Mouse (Mus musculus): Measurements from ENCODE around the gene Nphp4. TPM values are rescaled to one million over a fixed set of nuclear protein-coding genes. Genes with fewer than 3 reads are reported as not detected.
A peak's percentile ranks its signal among the peaks of the same experiment; 100 is the strongest.

Gene Nphp4
- polyA plus RNA-seq, 1 experiment from 2014 or later = 7.6 TPM

DNA sequence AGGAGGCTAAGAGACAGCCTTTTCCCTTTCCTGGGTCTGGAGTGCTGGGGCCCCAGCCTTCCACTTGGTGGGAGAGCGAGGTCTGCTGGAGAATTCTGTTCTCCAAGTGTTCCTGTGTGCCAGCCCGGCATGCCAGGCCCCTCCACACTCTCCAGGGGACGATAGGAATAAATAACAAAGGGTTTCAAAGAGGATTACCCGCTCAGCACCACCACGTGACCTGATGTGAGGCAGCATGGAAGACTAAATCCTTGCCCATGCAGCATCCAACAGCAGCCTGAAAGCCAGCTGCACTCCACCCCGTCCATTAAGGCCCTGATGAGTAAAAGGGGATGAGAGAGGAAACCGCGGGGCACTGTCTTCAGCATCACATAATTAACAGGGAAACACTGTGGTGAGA lies 11.4 kb upstream of the Nphp4 start:
- DNase-seq (ENCODE audit: low spot score) (peak; percentile 62), ATAC-seq (replicated peaks; ENCODE audit: low FRiP score) (peak; percentile 67)
- Histone ChIP-seq H3K4me2 (ENCODE audit: low read depth, low read length, severe bottlenecking) (no peak overlapping the region), H3K36me3 (ENCODE audit: control insufficient read depth, insufficient read depth, low read length) (no peaks in the 10 kb centered on the region), H3K9me3 (ENCODE audit: control insufficient read depth, low read length) (no peaks in the 10 kb centered on the region), H3K27ac (ENCODE audit: low read depth, low read length) (peak overlapping the region; percentile 7; the same call in 1 of the 2 replicates), H3K4me1 (replicated peaks; ENCODE audit: control insufficient read depth, insufficient read depth, low read length) (peaks cover 2% of the 10 kb centered on the region; the same call in 1 of the 2 replicates), H3K27me3 (ENCODE audit: control insufficient read depth, insufficient read depth, low read length) (no peaks in the 10 kb centered on the region), H3K4me3 (ENCODE audit: low read depth, low read length) (no peak overlapping the region), H3K9ac (ENCODE audit: low read length) (peak overlapping the region; percentile 43; the same call in 1 of the 2 replicates)
- 10% methylated on average over 8 of the region's 8 CpGs for WGBS

DNA sequence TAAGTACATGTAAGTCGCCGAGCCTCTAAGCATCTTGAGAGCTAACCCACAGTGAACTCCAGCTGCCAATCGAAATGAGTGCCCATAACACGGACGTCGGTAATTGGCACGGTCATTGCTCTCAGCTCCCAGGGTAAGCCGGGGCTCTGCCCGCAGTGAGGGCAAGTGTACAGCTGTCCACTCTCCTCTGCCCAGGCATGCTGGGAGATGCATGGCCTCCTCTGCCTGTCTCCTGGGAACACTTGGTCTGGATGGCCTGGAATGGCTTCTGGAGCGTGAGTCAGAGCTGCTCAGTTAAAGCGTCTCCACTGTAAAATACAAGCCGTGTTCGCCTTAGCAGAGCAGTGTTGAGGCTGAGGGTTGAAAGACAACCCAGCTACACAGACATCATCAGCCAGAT lies 9.9 kb upstream of the Nphp4 start:
- Histone ChIP-seq H3K4me1 (replicated peaks; ENCODE audit: control insufficient read depth, insufficient read depth, low read length) (peaks cover 2% of the 10 kb centered on the region; the same call in 1 of the 2 replicates), H3K4me3 (ENCODE audit: low read depth, low read length) (no peak overlapping the region), H3K36me3 (ENCODE audit: control insufficient read depth, insufficient read depth, low read length) (no peaks in the 10 kb centered on the region), H3K27ac (ENCODE audit: low read depth, low read length) (no peak overlapping the region), H3K9me3 (ENCODE audit: control insufficient read depth, low read length) (peaks cover 1% of the 10 kb centered on the region; the same call in 1 of the 2 replicates), H3K4me2 (ENCODE audit: low read depth, low read length, severe bottlenecking) (no peak overlapping the region), H3K27me3 (ENCODE audit: control insufficient read depth, insufficient read depth, low read length) (no peaks in the 10 kb centered on the region), H3K9ac (ENCODE audit: low read length) (no peak overlapping the region)
- WGBS = 90% methylated on average over 13 of the region's 13 CpGs
- ATAC-seq (replicated peaks; ENCODE audit: low FRiP score) (no peak), DNase-seq (ENCODE audit: low spot score) (no peak)

DNA sequence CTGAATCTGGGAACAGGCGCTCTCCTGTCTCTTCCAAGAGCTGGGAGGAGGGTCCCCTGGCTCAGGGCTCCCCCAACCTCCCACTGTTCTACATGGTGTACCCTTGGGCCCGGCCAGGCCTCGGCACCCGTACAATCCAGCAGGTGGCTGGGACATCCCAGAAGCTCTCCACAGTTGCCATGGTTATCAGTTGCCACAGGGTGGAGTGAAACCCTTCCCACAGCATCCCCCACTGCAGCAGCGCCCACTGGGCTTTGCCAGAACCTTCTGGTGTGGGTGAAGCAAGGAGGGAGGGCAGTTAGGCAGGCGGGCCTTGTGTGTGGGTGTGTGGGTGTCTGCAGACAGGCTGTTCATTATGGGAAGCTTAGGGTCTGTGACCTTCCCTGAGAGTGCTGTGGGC lies 8.6 kb upstream of the Nphp4 start:
- H3K4me1 ChIP-seq (replicated peaks; ENCODE audit: control insufficient read depth, insufficient read depth, low read length) = peaks cover 2% of the 10 kb centered on the region; the same call in 1 of the 2 replicates
- ATAC-seq (replicated peaks; ENCODE audit: low FRiP score) = no peak
- H3K4me2 ChIP-seq (ENCODE audit: low read depth, low read length, severe bottlenecking) = no peak overlapping the region
- no peak overlapping the region for H3K4me3 ChIP-seq (ENCODE audit: low read depth, low read length)
- H3K36me3 ChIP-seq (ENCODE audit: control insufficient read depth, insufficient read depth, low read length) = no peaks in the 10 kb centered on the region
- H3K27me3 ChIP-seq (ENCODE audit: control insufficient read depth, insufficient read depth, low read length) = no peaks in the 10 kb centered on the region
- 89% methylated on average over 6 of the region's 6 CpGs for WGBS
- no peak overlapping the region for H3K9ac ChIP-seq (ENCODE audit: low read length)
- H3K27ac ChIP-seq (ENCODE audit: low read depth, low read length) = no peak overlapping the region
- peaks cover 2% of the 10 kb centered on the region; the same call in 1 of the 2 replicates for H3K9me3 ChIP-seq (ENCODE audit: control insufficient read depth, low read length)
- no peak for DNase-seq (ENCODE audit: low spot score)

DNA sequence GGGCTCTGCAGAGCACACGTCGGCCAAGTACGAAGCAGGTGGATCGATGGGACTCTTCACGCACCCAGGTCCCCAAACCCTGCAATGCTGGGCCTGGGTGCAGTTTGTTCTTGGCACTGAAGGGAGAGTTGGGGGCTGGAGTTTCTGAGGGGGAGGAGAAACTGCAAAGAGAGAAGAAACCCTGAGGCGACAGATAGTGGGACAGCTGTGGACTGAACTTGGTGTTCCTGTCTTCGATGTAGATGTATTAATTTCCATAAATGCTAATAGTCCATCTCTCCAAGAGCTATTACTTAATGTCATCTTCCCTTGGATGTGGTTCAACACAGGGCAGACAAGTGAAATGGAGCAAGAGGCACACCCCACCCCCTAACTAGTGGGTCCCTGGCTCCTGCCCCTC lies 565 bp upstream of the Nphp4 start:
- H3K4me3 ChIP-seq (ENCODE audit: low read depth, low read length) = no peak overlapping the region

DNA sequence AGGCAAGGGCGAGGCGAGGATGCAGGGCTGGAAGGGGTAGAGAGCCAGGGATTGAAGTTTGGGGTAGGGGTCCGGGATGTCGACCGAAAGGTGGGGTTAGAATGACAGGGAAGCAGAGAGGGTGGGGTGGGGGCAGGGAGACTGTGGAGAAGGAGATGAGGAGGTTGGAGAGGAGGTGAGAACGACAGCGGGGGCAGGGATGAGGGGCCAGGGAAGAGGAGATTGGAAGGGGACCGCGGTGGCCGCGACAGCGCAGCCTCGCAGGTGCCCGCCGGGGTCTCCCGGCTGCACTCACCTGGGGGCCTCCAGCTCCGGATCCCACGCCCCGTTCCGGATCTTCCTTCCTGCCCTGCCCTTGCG lies 580 bp downstream of the Nphp4 start:
- Histone ChIP-seq H3K4me3 (ENCODE audit: low read depth, low read length) (peak overlapping the region; percentile 74), H3K9ac (ENCODE audit: low read length) (peak overlapping the region; percentile 90), H3K36me3 (ENCODE audit: control insufficient read depth, insufficient read depth, low read length) (no peaks in the 10 kb centered on the region), H3K4me1 (replicated peaks; ENCODE audit: control insufficient read depth, insufficient read depth, low read length) (peaks cover 13% of the 10 kb centered on the region), H3K9me3 (ENCODE audit: control insufficient read depth, low read length) (no peaks in the 10 kb centered on the region; the same call in 1 of the 2 replicates), H3K4me2 (ENCODE audit: low read depth, low read length, severe bottlenecking) (peak overlapping the region; percentile 74), H3K27me3 (ENCODE audit: control insufficient read depth, insufficient read depth, low read length) (peaks cover 8% of the 10 kb centered on the region; the same call in 1 of the 2 replicates), H3K27ac (ENCODE audit: low read depth, low read length) (no peak overlapping the region)
- WGBS = under 1% methylated on average over 21 of the region's 21 CpGs
- DNase-seq (ENCODE audit: low spot score) (no peak), ATAC-seq (replicated peaks; ENCODE audit: low FRiP score) (no peak)

More for the DNA sequence above, 565 bp upstream of the Nphp4 start:
- peaks cover 13% of the 10 kb centered on the region for H3K4me1 ChIP-seq (replicated peaks; ENCODE audit: control insufficient read depth, insufficient read depth, low read length)
- no peaks in the 10 kb centered on the region for H3K36me3 ChIP-seq (ENCODE audit: control insufficient read depth, insufficient read depth, low read length)
- peaks cover 2% of the 10 kb centered on the region; the same call in 1 of the 2 replicates for H3K9me3 ChIP-seq (ENCODE audit: control insufficient read depth, low read length)
- DNase-seq (ENCODE audit: low spot score) (no peak), ATAC-seq (replicated peaks; ENCODE audit: low FRiP score) (no peak)
- no peak overlapping the region; the same call in 1 of the 2 replicates for H3K9ac ChIP-seq (ENCODE audit: low read length)
- 80% methylated on average over 7 of the region's 7 CpGs for WGBS
- H3K27ac ChIP-seq (ENCODE audit: low read depth, low read length) = no peak overlapping the region
- H3K4me2 ChIP-seq (ENCODE audit: low read depth, low read length, severe bottlenecking) = peak overlapping the region; percentile 74; the same call in 1 of the 2 replicates
- peaks cover 8% of the 10 kb centered on the region; the same call in 1 of the 2 replicates for H3K27me3 ChIP-seq (ENCODE audit: control insufficient read depth, insufficient read depth, low read length)

DNA sequence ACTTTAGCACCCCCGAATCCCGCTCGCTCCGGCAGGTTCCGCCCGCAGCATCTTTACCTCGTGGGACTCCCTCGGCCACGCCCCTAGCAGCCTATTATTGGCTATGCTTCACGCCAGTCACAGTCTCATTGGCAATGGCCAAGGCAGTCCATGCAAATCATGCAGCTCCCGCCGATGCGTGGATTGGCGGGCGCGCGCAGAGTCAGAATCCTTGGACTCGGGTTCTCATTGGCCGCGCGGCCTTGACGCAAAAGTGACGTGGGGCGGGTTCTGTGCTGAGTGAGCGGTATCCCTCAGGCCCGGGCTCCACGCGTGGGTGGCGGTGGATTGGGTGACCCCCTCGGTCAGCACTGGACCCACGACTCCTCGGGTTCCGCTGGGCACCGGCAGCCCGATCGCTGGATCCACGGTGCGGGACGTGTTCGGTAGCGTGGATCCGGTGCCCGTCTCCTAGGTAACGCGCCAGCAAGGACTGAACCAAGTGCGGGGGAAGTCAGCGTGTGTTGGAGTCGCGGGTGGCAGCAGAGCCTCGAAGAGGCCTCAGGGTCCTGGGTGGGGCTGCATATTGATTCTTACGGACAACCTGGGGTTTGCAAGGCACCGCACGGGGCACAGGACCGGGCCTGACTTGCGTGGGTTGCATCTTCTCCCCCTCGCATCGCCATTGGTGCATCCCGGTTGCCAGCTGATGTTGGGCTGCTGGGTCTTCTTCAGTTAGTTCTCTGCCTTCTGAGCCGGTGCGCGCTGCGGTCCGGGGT lies 1.1 kb downstream of the Nphp4 start, which contains the start of gene Kcnab2:
Gene Kcnab2, minus strand, starts transcription at position 406 of the 758 bp plus-strand sequence.
- peak; percentile 97 for ATAC-seq (replicated peaks; ENCODE audit: low FRiP score)
- Histone ChIP-seq H3K27me3 (ENCODE audit: control insufficient read depth, insufficient read depth, low read length) (peaks cover 8% of the 10 kb centered on the region; the same call in 1 of the 2 replicates), H3K36me3 (ENCODE audit: control insufficient read depth, insufficient read depth, low read length) (no peaks in the 10 kb centered on the region), H3K4me1 (replicated peaks; ENCODE audit: control insufficient read depth, insufficient read depth, low read length) (peaks cover 13% of the 10 kb centered on the region), H3K4me3 (ENCODE audit: low read depth, low read length) (peak within 1 kb of the TSS; percentile 74), H3K4me2 (ENCODE audit: low read depth, low read length, severe bottlenecking) (peak within 1 kb of the TSS; percentile 81), H3K9ac (ENCODE audit: low read length) (peak within 1 kb of the TSS; percentile 90), H3K9me3 (ENCODE audit: control insufficient read depth, low read length) (no peaks in the 10 kb centered on the region; the same call in 1 of the 2 replicates), H3K27ac (ENCODE audit: low read depth, low read length) (peak within 1 kb of the TSS; percentile 62; the same call in 1 of the 2 replicates)
- DNase-seq (ENCODE audit: low spot score) = peak; percentile 98
- 1% methylated on average over 63 of the region's 63 CpGs for WGBS

DNA sequence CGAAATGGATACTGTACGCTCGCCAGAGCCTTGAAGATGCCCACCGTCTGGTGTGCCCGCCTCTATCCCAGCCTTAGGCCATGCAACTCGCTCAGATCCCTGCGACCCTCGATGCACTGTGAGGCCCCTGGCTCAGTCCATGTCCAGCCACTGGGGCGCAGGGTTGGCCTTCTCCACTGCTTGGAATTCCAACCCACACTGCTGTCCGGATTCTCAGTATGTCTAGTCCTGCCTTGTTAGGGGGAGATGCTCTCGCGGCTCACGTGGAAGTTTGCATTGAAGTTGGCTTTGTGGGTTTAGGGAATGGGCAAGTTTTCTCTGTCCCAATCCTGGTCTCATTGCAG lies 1.7 kb downstream of the Nphp4 start:
- ATAC-seq (replicated peaks; ENCODE audit: low FRiP score) (peak; percentile 28), DNase-seq (ENCODE audit: low spot score) (no peak)
- Histone ChIP-seq H3K9ac (ENCODE audit: low read length) (peak overlapping the region; percentile 90), H3K4me3 (ENCODE audit: low read depth, low read length) (peak overlapping the region; percentile 74), H3K27ac (ENCODE audit: low read depth, low read length) (peak overlapping the region; percentile 62; the same call in 1 of the 2 replicates), H3K27me3 (ENCODE audit: control insufficient read depth, insufficient read depth, low read length) (peaks cover 8% of the 10 kb centered on the region; the same call in 1 of the 2 replicates), H3K4me2 (ENCODE audit: low read depth, low read length, severe bottlenecking) (peak overlapping the region; percentile 81), H3K4me1 (replicated peaks; ENCODE audit: control insufficient read depth, insufficient read depth, low read length) (peaks cover 13% of the 10 kb centered on the region), H3K9me3 (ENCODE audit: control insufficient read depth, low read length) (no peaks in the 10 kb centered on the region), H3K36me3 (ENCODE audit: control insufficient read depth, insufficient read depth, low read length) (no peaks in the 10 kb centered on the region)
- WGBS = 1% methylated on average over 13 of the region's 13 CpGs

DNA sequence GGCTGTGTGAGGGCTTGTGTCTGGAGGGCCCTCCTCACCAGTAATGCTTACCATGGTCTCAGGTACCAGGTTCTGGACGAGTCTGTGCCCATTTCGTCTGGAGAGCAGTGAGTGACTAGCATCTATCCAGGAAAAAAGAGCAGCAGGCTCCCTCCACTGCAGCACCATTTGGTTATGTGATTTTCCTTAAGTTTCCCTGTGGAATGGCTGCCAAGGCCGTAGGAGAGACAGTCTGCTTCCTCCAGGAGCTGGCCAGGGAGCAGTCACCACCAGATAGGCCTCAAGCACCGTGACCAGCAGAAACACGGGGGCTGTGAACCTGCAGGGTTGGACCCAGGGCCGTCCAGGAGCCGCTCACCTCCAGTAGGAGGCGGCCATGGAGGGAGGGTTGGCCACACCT lies 3.9 kb downstream of the Nphp4 start:
- no peak for ATAC-seq (replicated peaks; ENCODE audit: low FRiP score)
- no peaks in the 10 kb centered on the region for H3K9me3 ChIP-seq (ENCODE audit: control insufficient read depth, low read length)
- no peak overlapping the region for H3K4me2 ChIP-seq (ENCODE audit: low read depth, low read length, severe bottlenecking)
- H3K4me3 ChIP-seq (ENCODE audit: low read depth, low read length) = no peak overlapping the region
- H3K4me1 ChIP-seq (replicated peaks; ENCODE audit: control insufficient read depth, insufficient read depth, low read length) = peaks cover 13% of the 10 kb centered on the region
- H3K9ac ChIP-seq (ENCODE audit: low read length) = no peak overlapping the region
- H3K27ac ChIP-seq (ENCODE audit: low read depth, low read length) = no peak overlapping the region
- H3K27me3 ChIP-seq (ENCODE audit: control insufficient read depth, insufficient read depth, low read length) = peaks cover 8% of the 10 kb centered on the region; the same call in 1 of the 2 replicates
- 50% methylated on average over 8 of the region's 8 CpGs for WGBS
- DNase-seq (ENCODE audit: low spot score) = no peak
- H3K36me3 ChIP-seq (ENCODE audit: control insufficient read depth, insufficient read depth, low read length) = no peaks in the 10 kb centered on the region
